Mouse (Mus musculus) G1E (cell line): ENCODE data around the gene Otud7a. TPM values are rescaled to one million over a fixed set of nuclear protein-coding genes. Genes with fewer than 3 reads are reported as not detected.

Experiments
- ATAC-seq: 2 replicates; pipeline ENCODE4 v1.8.0; 2016; ENCODE audit warnings: mild to moderate bottlenecking; ENCODE audit not compliant: insufficient number of reproducible peaks, poor library complexity, low FRiP score, severe bottlenecking; ENCODE audit errors: extremely low read depth
- DNase-seq: peaks from one replicate; pipeline ENCODE4 v3.0.0; 2012; ENCODE audit warnings: low spot score
- H3K27me3 ChIP-seq: 2 replicates; pipeline ENCODE4 v1.6.1; 2012; ENCODE audit warnings: mild to moderate bottlenecking, low read length, inconsistent platforms; ENCODE audit not compliant: insufficient read depth
- H3K36me3 ChIP-seq: replicated peaks from 2 replicates; pipeline ENCODE3; 2012; ENCODE audit warnings: mild to moderate bottlenecking, inconsistent platforms
- H3K4me1 ChIP-seq: 2 replicates; pipeline ENCODE4 v1.6.1; 2012; ENCODE audit warnings: low read depth, low read length, inconsistent platforms, mixed read lengths; ENCODE audit not compliant: insufficient read depth
- H3K4me3 ChIP-seq: 2 replicates; pipeline ENCODE4 v1.5.1; 2012; ENCODE audit warnings: low read depth, mild to moderate bottlenecking, inconsistent platforms, low read length, moderate library complexity, mixed read lengths
- H3K9me3 ChIP-seq: replicated peaks from 2 replicates; pipeline ENCODE4 v1.6.1; 2012; ENCODE audit warnings: inconsistent platforms
- CTCF ChIP-seq: IDR thresholded peaks from 2 replicates; pipeline ENCODE4 v1.5.1; 2012; ENCODE audit warnings: low read depth, low read length, inconsistent platforms, mixed read lengths
- GATA1 ChIP-seq: IDR thresholded peaks from 2 replicates; pipeline ENCODE4 v1.6.1; 2012; ENCODE audit warnings: borderline replicate concordance, low read length, inconsistent platforms, mixed read lengths
- GATA2 ChIP-seq: IDR thresholded peaks from 2 replicates; pipeline ENCODE4 v1.6.1; 2012; ENCODE audit warnings: low read depth, low read length, inconsistent platforms, borderline replicate concordance
- POLR2AphosphoS5 ChIP-seq: IDR thresholded peaks from 2 replicates; pipeline ENCODE4 v1.6.1; 2012; ENCODE audit warnings: low read depth, low read length, inconsistent platforms; ENCODE audit not compliant: insufficient replicate concordance
- TAL1 ChIP-seq: conservative IDR thresholded peaks from 2 replicates; pipeline ENCODE4 v1.6.1; 2012; ENCODE audit warnings: low read depth, low read length, inconsistent platforms, mixed read lengths
- polyA plus RNA-seq: library from polyadenylated mRNA; stranded (reverse); fragments of >175 nt; gene quantifications from 2 replicates; pipeline ENCODE4 v1.2.3, GENCODE M21; 2012
- total RNA-seq, 2 experiments: library from RNA; stranded (forward) in 1 of 2; stranded (reverse) in 1 of 2; fragments of 200-1000 nt in 1 of 2; fragments of >200 nt in 1 of 2; fragmentation: Nextera tagmentation in 1 of 2; gene quantifications; 2 replicates each; pipeline ENCODE4 v1.2.3; 2014 to 2017

The Otud7a gene
- total and polyA plus RNA-seq, 3 experiments = not detected

GRCm38 (mm10) chr7:63590305-63590704 is 145.8 kb downstream of the Otud7a start:
- H3K27me3 ChIP-seq = no peaks in the 10 kb centered on the region
- ATAC-seq = no peak
- TF ChIP-seq TAL1 (no peak), GATA1 (no peak), CTCF (no peak)

GRCm38 (mm10) chr7:63591322-63591721 is 146.8 kb downstream of the Otud7a start:
- Histone ChIP-seq H3K9me3 (0 out of 2 replicates have a peak, but pooled peaks cover 2% of the 10 kb centered on the region), H3K27me3 (no peaks in the 10 kb centered on the region), H3K4me1 (no peaks in the 10 kb centered on the region), H3K4me3 (no peak overlapping the region), H3K36me3 (no peaks in the 10 kb centered on the region)
- TF ChIP-seq POLR2AphosphoS5 (no peak), GATA1 (no peak), GATA2 (no peak), CTCF (no peak), TAL1 (no peak)
- ATAC-seq = no peak; the same call in 1 of the 2 replicates
- DNase-seq = no peak

More at GRCm38 (mm10) chr7:63590305-63590704, 145.8 kb downstream of the Otud7a start:
- DNase-seq = no peak
- 0 out of 2 replicates have a peak, but pooled peaks cover 2% of the 10 kb centered on the region for H3K9me3 ChIP-seq
- no peaks in the 10 kb centered on the region for H3K4me1 ChIP-seq
- no peak overlapping the region for H3K4me3 ChIP-seq
- no peaks in the 10 kb centered on the region for H3K36me3 ChIP-seq

GRCm38 (mm10) chr7:63592061-63592460 is 147.5 kb downstream of the Otud7a start:
- ATAC-seq = no peak
- H3K27me3 ChIP-seq = no peaks in the 10 kb centered on the region
- 0 out of 2 replicates have a peak, but pooled peaks cover 2% of the 10 kb centered on the region for H3K9me3 ChIP-seq
- no peaks in the 10 kb centered on the region for H3K4me1 ChIP-seq
- no peak for DNase-seq
- TF ChIP-seq POLR2AphosphoS5 (no peak), GATA2 (no peak), TAL1 (no peak), GATA1 (no peak), CTCF (no peak)
- no peak overlapping the region for H3K4me3 ChIP-seq
- no peaks in the 10 kb centered on the region for H3K36me3 ChIP-seq

GRCm38 (mm10) chr7:63604827-63605226 is 160.3 kb downstream of the Otud7a start:
- no peaks in the 10 kb centered on the region for H3K4me1 ChIP-seq
- TF ChIP-seq GATA1 (no peak), TAL1 (no peak), POLR2AphosphoS5 (no peak), CTCF (no peak), GATA2 (no peak)
- no peak overlapping the region for H3K4me3 ChIP-seq
- no peaks in the 10 kb centered on the region for H3K36me3 ChIP-seq
- H3K27me3 ChIP-seq = no peaks in the 10 kb centered on the region
- ATAC-seq (no peak), DNase-seq (no peak)
- H3K9me3 ChIP-seq = peaks cover 8% of the 10 kb centered on the region

GRCm38 (mm10) chr7:63617018-63617417 is 172.5 kb downstream of the Otud7a start:
- TF ChIP-seq POLR2AphosphoS5 (no peak), CTCF (no peak), TAL1 (no peak), GATA1 (no peak), GATA2 (no peak)
- DNase-seq (no peak), ATAC-seq (no peak)
- no peaks in the 10 kb centered on the region for H3K27me3 ChIP-seq
- H3K9me3 ChIP-seq = peaks cover 12% of the 10 kb centered on the region
- no peak overlapping the region for H3K4me3 ChIP-seq
- no peaks in the 10 kb centered on the region for H3K4me1 ChIP-seq
- no peaks in the 10 kb centered on the region for H3K36me3 ChIP-seq

GRCm38 (mm10) chr7:63620776-63621340 is 176.3 kb downstream of the Otud7a start:
- ATAC-seq (no peak), DNase-seq (no peak)
- no peaks in the 10 kb centered on the region for H3K27me3 ChIP-seq
- H3K4me1 ChIP-seq = no peaks in the 10 kb centered on the region
- peaks cover 14% of the 10 kb centered on the region for H3K9me3 ChIP-seq
- H3K4me3 ChIP-seq = no peak overlapping the region
- H3K36me3 ChIP-seq = no peaks in the 10 kb centered on the region
- TF ChIP-seq TAL1 (no peak), GATA2 (no peak), POLR2AphosphoS5 (no peak), CTCF (no peak), GATA1 (no peak)

- Histone ChIP-seq H3K9me3 (no peaks in the 10 kb centered on the region), H3K4me1 (no peaks in the 10 kb centered on the region), H3K36me3 (no peaks in the 10 kb centered on the region), H3K27me3 (no peaks in the 10 kb centered on the region), H3K4me3 (no peak overlapping the region)
- DNase-seq = no peak
- no peak for ATAC-seq
- no peak for TF ChIP-seq POLR2AphosphoS5
- TF ChIP-seq CTCF = no peak
- no peak for TF ChIP-seq GATA2
- no peak for TF ChIP-seq TAL1
These were observed 193.1 kb downstream of the Otud7a start for GRCm38 (mm10) chr7:63637651-63638050.
